Mouse (Mus musculus): Measurements from ENCODE around the gene Mgp. TPM values are rescaled to one million over a fixed set of nuclear protein-coding genes. Genes with fewer than 3 reads are reported as not detected.

Mgp gene
- polyA plus RNA-seq, 1 experiment = 93.7 TPM

DNA sequence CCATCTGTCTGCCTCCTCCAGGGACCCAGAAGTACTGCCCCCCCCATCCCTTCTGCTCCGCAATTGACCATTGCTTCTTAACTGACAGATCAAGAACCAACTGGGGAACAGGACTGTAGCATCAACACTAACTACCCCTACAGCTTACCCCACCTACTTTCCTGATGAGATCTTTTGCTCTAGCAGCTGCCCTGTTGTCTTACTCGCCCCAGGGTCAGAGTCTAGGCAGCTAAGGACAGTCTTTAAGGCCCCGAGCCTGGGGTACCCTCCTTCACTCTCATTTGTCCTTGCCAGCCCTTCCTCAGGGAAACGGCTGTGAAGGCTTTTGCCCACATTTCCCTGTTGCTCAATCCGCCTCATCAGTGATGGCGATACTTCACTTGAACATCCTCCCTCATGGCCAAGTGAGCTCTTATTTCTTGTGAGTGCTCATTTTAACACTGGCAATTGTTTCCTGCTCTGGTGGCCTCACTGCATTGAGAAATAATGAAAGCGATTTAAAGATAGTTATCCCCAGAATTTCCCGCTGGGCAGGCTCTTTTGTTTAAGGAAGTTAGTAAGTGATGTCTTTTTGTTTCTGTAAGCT lies 28.4 kb upstream of the Mgp start:
- H3K27me3 ChIP-seq (ENCODE audit: control insufficient read depth, insufficient read depth, low read length) = no peaks in the 10 kb centered on the region
- TF ChIP-seq CTCF (IDR thresholded peaks at IDR 0.05; ENCODE audit: borderline replicate concordance, insufficient read depth, low read depth, low read length) (no peak), POLR2A (IDR thresholded peaks at IDR 0.05; ENCODE audit: borderline replicate concordance, insufficient read depth, low read length) (no peak)
- H3K27ac ChIP-seq (ENCODE audit: insufficient read depth, low read length) = no peak overlapping the region
- 61% methylated on average over 8 of the region's 8 CpGs for WGBS
- H3K4me1 ChIP-seq (ENCODE audit: control insufficient read depth, insufficient read depth, low read length) = no peaks in the 10 kb centered on the region
- no peak overlapping the region for H3K4me3 ChIP-seq (replicated peaks; ENCODE audit: insufficient read depth, low read depth, low read length)
- DNase-seq = no peak

GRCm38 (mm10) chr6:136902527-136902926 lies 26.9 kb upstream of the Mgp start:
- WGBS = 88% methylated on average over 9 of the region's 9 CpGs
- Histone ChIP-seq H3K27me3 (ENCODE audit: control insufficient read depth, insufficient read depth, low read length) (no peaks in the 10 kb centered on the region), H3K4me3 (replicated peaks; ENCODE audit: insufficient read depth, low read depth, low read length) (no peak overlapping the region), H3K27ac (ENCODE audit: insufficient read depth, low read length) (no peak overlapping the region), H3K4me1 (ENCODE audit: control insufficient read depth, insufficient read depth, low read length) (no peaks in the 10 kb centered on the region)
- TF ChIP-seq POLR2A (IDR thresholded peaks at IDR 0.05; ENCODE audit: borderline replicate concordance, insufficient read depth, low read length) = no peak
- TF ChIP-seq CTCF (IDR thresholded peaks at IDR 0.05; ENCODE audit: borderline replicate concordance, insufficient read depth, low read depth, low read length) = no peak
- DNase-seq = no peak

GRCm38 (mm10) chr6:136901010-136901409 lies 25.4 kb upstream of the Mgp start:
- no peak overlapping the region for H3K27ac ChIP-seq (ENCODE audit: insufficient read depth, low read length)
- no peak for TF ChIP-seq POLR2A (IDR thresholded peaks at IDR 0.05; ENCODE audit: borderline replicate concordance, insufficient read depth, low read length)
- TF ChIP-seq CTCF (IDR thresholded peaks at IDR 0.05; ENCODE audit: borderline replicate concordance, insufficient read depth, low read depth, low read length) = no peak
- H3K4me1 ChIP-seq (ENCODE audit: control insufficient read depth, insufficient read depth, low read length) = no peaks in the 10 kb centered on the region
- no peak for DNase-seq
- no peaks in the 10 kb centered on the region for H3K27me3 ChIP-seq (ENCODE audit: control insufficient read depth, insufficient read depth, low read length)
- no peak overlapping the region for H3K4me3 ChIP-seq (replicated peaks; ENCODE audit: insufficient read depth, low read depth, low read length)
- WGBS = 85% methylated on average over 2 of the region's 2 CpGs

GRCm38 (mm10) chr6:136900369-136901009 lies 24.9 kb upstream of the Mgp start:
- no peaks in the 10 kb centered on the region for H3K4me1 ChIP-seq (ENCODE audit: control insufficient read depth, insufficient read depth, low read length)
- no peaks in the 10 kb centered on the region for H3K27me3 ChIP-seq (ENCODE audit: control insufficient read depth, insufficient read depth, low read length)
- H3K27ac ChIP-seq (ENCODE audit: insufficient read depth, low read length) = no peak overlapping the region
- WGBS = 79% methylated on average over 4 of the region's 4 CpGs
- no peak for TF ChIP-seq POLR2A (IDR thresholded peaks at IDR 0.05; ENCODE audit: borderline replicate concordance, insufficient read depth, low read length)
- no peak overlapping the region for H3K4me3 ChIP-seq (replicated peaks; ENCODE audit: insufficient read depth, low read depth, low read length)
- DNase-seq = no peak

DNA sequence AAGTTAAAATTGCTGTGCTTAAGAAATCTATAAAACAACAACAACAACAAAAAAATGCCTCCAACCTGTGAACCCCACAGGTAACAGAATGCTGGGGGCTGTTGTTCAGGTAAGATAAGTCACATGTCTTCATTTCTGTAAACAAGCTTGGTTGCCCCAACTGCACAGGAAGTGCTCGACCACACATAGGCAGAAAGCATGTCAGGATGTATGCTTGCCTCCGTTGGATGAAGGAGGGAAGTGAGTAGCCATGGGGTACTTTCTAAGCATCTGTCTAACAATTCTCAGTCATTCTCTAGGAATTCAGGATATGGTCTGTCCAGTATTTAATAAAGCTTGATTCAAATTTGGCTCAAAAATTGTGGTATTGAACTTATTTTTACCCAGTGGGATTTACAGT lies 23.3 kb upstream of the Mgp start:
- no peaks in the 10 kb centered on the region for H3K27me3 ChIP-seq (ENCODE audit: control insufficient read depth, insufficient read depth, low read length)
- no peak for DNase-seq
- TF ChIP-seq CTCF (IDR thresholded peaks at IDR 0.05; ENCODE audit: borderline replicate concordance, insufficient read depth, low read depth, low read length) = no peak
- TF ChIP-seq POLR2A (IDR thresholded peaks at IDR 0.05; ENCODE audit: borderline replicate concordance, insufficient read depth, low read length) = no peak
- no peak overlapping the region for H3K4me3 ChIP-seq (replicated peaks; ENCODE audit: insufficient read depth, low read depth, low read length)
- H3K27ac ChIP-seq (ENCODE audit: insufficient read depth, low read length) = no peak overlapping the region
- no peaks in the 10 kb centered on the region for H3K4me1 ChIP-seq (ENCODE audit: control insufficient read depth, insufficient read depth, low read length)
- WGBS = 83% methylated on average over 2 of the region's 2 CpGs

DNA sequence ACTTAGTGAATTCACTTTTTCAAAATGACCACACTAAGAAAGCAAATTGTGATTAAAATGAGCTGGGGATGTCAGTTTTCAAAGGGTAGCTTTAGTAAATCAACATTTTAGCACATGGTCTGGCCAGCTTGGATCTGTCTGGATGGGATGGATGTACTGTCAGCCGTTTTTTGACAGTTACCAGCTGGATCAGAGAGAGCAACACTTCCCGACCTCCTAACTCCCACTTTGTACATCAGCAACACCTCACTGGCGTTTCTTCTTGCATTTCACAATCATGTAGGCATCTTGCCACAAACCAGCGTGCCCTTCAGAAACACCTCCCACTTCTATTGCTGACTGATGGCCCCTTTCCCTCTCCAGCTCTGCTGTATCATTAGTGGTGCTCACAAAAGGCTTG lies 22.6 kb upstream of the Mgp start:
- H3K27ac ChIP-seq (ENCODE audit: insufficient read depth, low read length) = no peak overlapping the region
- no peaks in the 10 kb centered on the region for H3K27me3 ChIP-seq (ENCODE audit: control insufficient read depth, insufficient read depth, low read length)
- no peaks in the 10 kb centered on the region for H3K4me1 ChIP-seq (ENCODE audit: control insufficient read depth, insufficient read depth, low read length)
- TF ChIP-seq POLR2A (IDR thresholded peaks at IDR 0.05; ENCODE audit: borderline replicate concordance, insufficient read depth, low read length) (no peak), CTCF (IDR thresholded peaks at IDR 0.05; ENCODE audit: borderline replicate concordance, insufficient read depth, low read depth, low read length) (no peak)
- DNase-seq = no peak
- no peak overlapping the region for H3K4me3 ChIP-seq (replicated peaks; ENCODE audit: insufficient read depth, low read depth, low read length)
- 51% methylated on average over 4 of the region's 4 CpGs for WGBS

GRCm38 (mm10) chr6:136897789-136898188 lies 22.2 kb upstream of the Mgp start:
- H3K4me3 ChIP-seq (replicated peaks; ENCODE audit: insufficient read depth, low read depth, low read length) = no peak overlapping the region
- TF ChIP-seq POLR2A (IDR thresholded peaks at IDR 0.05; ENCODE audit: borderline replicate concordance, insufficient read depth, low read length) (no peak), CTCF (IDR thresholded peaks at IDR 0.05; ENCODE audit: borderline replicate concordance, insufficient read depth, low read depth, low read length) (no peak)
- H3K27me3 ChIP-seq (ENCODE audit: control insufficient read depth, insufficient read depth, low read length) = no peaks in the 10 kb centered on the region
- no peak overlapping the region for H3K27ac ChIP-seq (ENCODE audit: insufficient read depth, low read length)
- no peak for DNase-seq
- no peaks in the 10 kb centered on the region for H3K4me1 ChIP-seq (ENCODE audit: control insufficient read depth, insufficient read depth, low read length)
- WGBS = 90% methylated on average over 4 of the region's 4 CpGs

GRCm38 (mm10) chr6:136894532-136895339 lies 19.1 kb upstream of the Mgp start:
- Histone ChIP-seq H3K4me1 (ENCODE audit: control insufficient read depth, insufficient read depth, low read length) (no peaks in the 10 kb centered on the region), H3K27me3 (ENCODE audit: control insufficient read depth, insufficient read depth, low read length) (no peaks in the 10 kb centered on the region), H3K27ac (ENCODE audit: insufficient read depth, low read length) (no peak overlapping the region), H3K4me3 (replicated peaks; ENCODE audit: insufficient read depth, low read depth, low read length) (no peak overlapping the region)
- no peak for DNase-seq
- 62% methylated on average over 15 of the region's 15 CpGs for WGBS
- TF ChIP-seq CTCF (IDR thresholded peaks at IDR 0.05; ENCODE audit: borderline replicate concordance, insufficient read depth, low read depth, low read length) = no peak
- TF ChIP-seq POLR2A (IDR thresholded peaks at IDR 0.05; ENCODE audit: borderline replicate concordance, insufficient read depth, low read length) = no peak

Data from cerebellum, adult 2 months (tissue).